Mouse (Mus musculus) heart, postnatal 0 days (tissue): ENCODE results near the gene Gm37240. TPM values are rescaled to one million over a fixed set of nuclear protein-coding genes. Genes with fewer than 3 reads are reported as not detected.

ENCODE experiments used
- ATAC-seq: fragments of 200-750 bp; cut with Nextera tagmentation; 2 replicates; pipeline ENCODE4 v1.8.0; 2017; ENCODE audit warnings: low read depth, moderate number of reproducible peaks, moderate library complexity; ENCODE audit not compliant: insufficient read depth
- DNase-seq: peaks from one replicate; pipeline ENCODE4 v3.0.0-alpha.2; 2016; ENCODE audit warnings: low spot score
- H3K27ac ChIP-seq: fragments of 300-500 bp; sonication (generic); 2 replicates; pipeline ENCODE4 v1.5.1; 2014; ENCODE audit warnings: low read depth, mild to moderate bottlenecking
- H3K27me3 ChIP-seq: fragments of 300-500 bp; sonication (generic); 2 replicates; pipeline ENCODE4 v1.6.1; 2014; ENCODE audit warnings: low read length, mixed read lengths; ENCODE audit not compliant: control insufficient read depth, insufficient read depth
- H3K36me3 ChIP-seq: fragments of 300-500 bp; sonication (generic); replicated peaks from 2 replicates; pipeline ENCODE4 v1.6.1; 2014; ENCODE audit warnings: low read length, mixed read lengths; ENCODE audit not compliant: control insufficient read depth, insufficient read depth
- H3K4me1 ChIP-seq: fragments of 300-500 bp; sonication (generic); 2 replicates; pipeline ENCODE4 v1.6.1; 2014; ENCODE audit warnings: antibody characterized with exemption; ENCODE audit not compliant: control insufficient read depth, insufficient read depth
- H3K4me2 ChIP-seq: fragments of 300-500 bp; sonication (generic); 2 replicates; pipeline ENCODE4 v1.6.1; 2014; ENCODE audit warnings: low read depth, mild to moderate bottlenecking, low read length, moderate library complexity
- H3K4me3 ChIP-seq: fragments of 300-500 bp; sonication (generic); 2 replicates; pipeline ENCODE4 v1.5.1; 2014; ENCODE audit warnings: low read depth, low read length
- H3K9ac ChIP-seq: fragments of 300-500 bp; sonication (generic); replicated peaks from 2 replicates; pipeline ENCODE4 v1.6.1; 2014; ENCODE audit warnings: low read depth, low read length, mixed read lengths
- H3K9me3 ChIP-seq: fragments of 300-500 bp; sonication (generic); replicated peaks from 2 replicates; pipeline ENCODE4 v1.6.1; 2016; ENCODE audit warnings: low read length; ENCODE audit not compliant: control insufficient read depth
- CTCF ChIP-seq: IDR thresholded peaks from 2 replicates; pipeline ENCODE4 v1.5.1; 2016; ENCODE audit warnings: antibody characterized with exemption, control low read depth, low read depth
- EP300 ChIP-seq: IDR thresholded peaks from 2 replicates; pipeline ENCODE4 v1.6.1; 2016; ENCODE audit warnings: antibody characterized with exemption, low read depth
- WGBS: fragments of 180-500 bp; shearing (Covaris S2); extraction: QIAGEN DNeasy Blood & Tissue Kit; methylation state at CpG from one replicate; pipeline ENCODE4 v1.1.7; 2014; 5-methylcytosine and 5-hydroxymethylcytosine counted together
- polyA plus RNA-seq: library from polyadenylated mRNA; unstranded; fragments of >200 nt; fragmentation: Nextera tagmentation; extraction: Ambion mirVana; gene quantifications from 2 replicates; pipeline ENCODE4 v1.2.1, GENCODE M21; 2015
- total RNA-seq: library from RNA; depleted of rRNA; stranded (reverse); fragments of >200 nt; gene quantifications from 2 replicates; pipeline ENCODE4 v1.2.3, GENCODE M21; 2014; ENCODE audit warnings: low replicate concordance

The Gm37240 gene
- total and polyA plus RNA-seq, 2 experiments from 2014 or later, result 21.7 to 72.1 TPM

DNA sequence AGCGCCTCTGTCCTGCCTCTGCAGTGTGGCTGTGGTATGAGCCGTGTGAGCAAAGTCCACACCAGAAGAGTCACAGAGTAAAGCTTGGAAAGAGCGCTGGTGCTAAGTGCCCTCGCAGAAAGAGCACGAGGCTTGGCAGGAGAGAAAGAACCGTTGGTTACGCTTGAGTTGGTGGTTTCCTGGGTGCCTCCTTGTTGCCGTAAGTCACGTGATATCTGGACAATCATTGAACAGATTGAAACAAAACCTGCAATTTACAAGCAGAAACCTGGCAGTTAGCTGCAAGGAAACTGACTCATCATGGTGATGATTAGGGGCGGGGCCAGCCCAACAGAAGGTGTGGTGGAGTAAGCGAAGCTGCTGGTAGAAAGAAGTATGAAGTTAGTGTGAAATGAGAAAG lies 864.5 kb downstream of the Gm37240 start:
- TF ChIP-seq CTCF, result no peak
- no peak for TF ChIP-seq EP300
- no peak overlapping the region for H3K4me3 ChIP-seq
- ATAC-seq (no peak), DNase-seq (no peak)
- H3K9me3 ChIP-seq, result no peaks in the 10 kb centered on the region
- no peaks in the 10 kb centered on the region for H3K36me3 ChIP-seq
- H3K9ac ChIP-seq, result no peak overlapping the region
- H3K27ac ChIP-seq, result no peak overlapping the region
- no peaks in the 10 kb centered on the region for H3K27me3 ChIP-seq
- H3K4me2 ChIP-seq, result no peak overlapping the region
- no peaks in the 10 kb centered on the region for H3K4me1 ChIP-seq
- 72% methylated on average over 11 of the region's 11 CpGs for WGBS

DNA sequence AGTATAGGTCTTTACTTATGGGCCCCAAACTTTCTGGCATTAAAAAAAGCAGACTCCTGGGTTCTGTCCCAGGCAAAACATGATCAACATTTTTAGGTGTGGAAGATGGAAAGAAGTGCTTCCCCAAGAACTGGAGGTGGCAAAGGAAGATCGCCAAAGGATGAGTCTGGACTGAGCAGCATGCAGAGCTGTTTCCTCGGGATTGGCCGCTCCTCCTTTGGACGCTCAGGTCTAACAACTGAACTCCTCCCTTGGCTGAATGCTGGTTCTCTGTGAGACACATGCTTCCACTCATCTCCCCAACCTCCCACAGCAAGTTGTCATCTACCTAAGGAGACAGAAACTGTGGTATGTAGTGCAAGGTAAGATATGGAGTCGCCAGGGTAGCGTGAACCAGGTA lies 865.5 kb downstream of the Gm37240 start:
- Histone ChIP-seq H3K27me3 (no peaks in the 10 kb centered on the region), H3K4me1 (no peaks in the 10 kb centered on the region), H3K4me3 (no peak overlapping the region), H3K9me3 (no peaks in the 10 kb centered on the region), H3K27ac (no peak overlapping the region), H3K36me3 (no peaks in the 10 kb centered on the region), H3K9ac (no peak overlapping the region), H3K4me2 (no peak overlapping the region)
- 87% methylated on average over 6 of the region's 6 CpGs for WGBS
- ATAC-seq (no peak), DNase-seq (no peak)
- TF ChIP-seq CTCF (no peak), EP300 (no peak)

DNA sequence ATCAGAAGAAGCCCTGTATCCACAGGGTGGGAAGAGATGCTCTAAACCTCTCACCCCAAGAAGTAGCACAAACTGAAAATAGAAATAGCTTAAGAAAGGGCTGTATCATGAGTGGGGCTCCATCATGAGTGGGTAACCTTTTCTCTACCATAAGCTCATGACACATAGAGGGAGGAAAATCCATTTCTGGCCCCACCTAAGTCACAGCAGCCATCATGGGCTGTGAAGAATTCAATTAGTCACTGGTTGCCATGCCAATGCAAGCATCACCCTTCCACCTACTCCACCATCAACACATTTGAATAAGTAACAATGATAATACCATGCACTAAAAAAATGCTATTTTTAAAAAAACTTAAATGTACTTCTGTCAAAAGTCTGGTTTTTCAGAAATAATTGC lies 867.2 kb downstream of the Gm37240 start:
- Histone ChIP-seq H3K9me3 (no peaks in the 10 kb centered on the region), H3K27ac (no peak overlapping the region), H3K9ac (no peak overlapping the region), H3K4me2 (no peak overlapping the region), H3K4me3 (no peak overlapping the region), H3K36me3 (no peaks in the 10 kb centered on the region), H3K27me3 (no peaks in the 10 kb centered on the region), H3K4me1 (no peaks in the 10 kb centered on the region)
- ATAC-seq (no peak), DNase-seq (no peak)
- TF ChIP-seq CTCF, result no peak
- TF ChIP-seq EP300, result no peak

DNA sequence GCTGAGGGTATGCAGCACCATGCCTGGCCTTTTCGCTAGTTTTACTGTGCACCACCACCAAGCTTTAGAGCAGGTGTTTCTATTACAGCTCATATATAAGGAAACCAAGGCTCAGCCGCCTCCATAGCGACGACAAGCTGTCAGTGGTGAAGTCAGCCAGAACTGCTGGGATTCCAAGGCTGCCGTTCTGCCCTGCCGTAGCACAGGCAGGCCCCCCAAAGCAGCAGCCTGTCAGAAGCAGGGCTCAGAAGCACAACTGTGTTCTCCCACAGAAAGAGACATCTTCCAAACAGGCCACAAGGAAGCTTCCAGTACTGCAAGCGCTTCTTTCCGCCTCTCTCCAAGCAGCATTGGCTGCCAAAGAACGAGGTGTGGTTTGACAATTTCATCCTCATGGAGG lies 871.7 kb downstream of the Gm37240 start:
- Histone ChIP-seq H3K4me3 (no peak overlapping the region), H3K27me3 (no peaks in the 10 kb centered on the region), H3K9me3 (no peaks in the 10 kb centered on the region), H3K36me3 (no peaks in the 10 kb centered on the region), H3K4me2 (peak overlapping the region; percentile 24; the same call in 1 of the 2 replicates), H3K4me1 (no peaks in the 10 kb centered on the region), H3K9ac (no peak overlapping the region), H3K27ac (no peak overlapping the region)
- WGBS, result 27% methylated on average over 9 of the region's 9 CpGs
- DNase-seq, result peak; percentile 17
- no peak for ATAC-seq
- TF ChIP-seq EP300 (no peak), CTCF (no peak)

DNA sequence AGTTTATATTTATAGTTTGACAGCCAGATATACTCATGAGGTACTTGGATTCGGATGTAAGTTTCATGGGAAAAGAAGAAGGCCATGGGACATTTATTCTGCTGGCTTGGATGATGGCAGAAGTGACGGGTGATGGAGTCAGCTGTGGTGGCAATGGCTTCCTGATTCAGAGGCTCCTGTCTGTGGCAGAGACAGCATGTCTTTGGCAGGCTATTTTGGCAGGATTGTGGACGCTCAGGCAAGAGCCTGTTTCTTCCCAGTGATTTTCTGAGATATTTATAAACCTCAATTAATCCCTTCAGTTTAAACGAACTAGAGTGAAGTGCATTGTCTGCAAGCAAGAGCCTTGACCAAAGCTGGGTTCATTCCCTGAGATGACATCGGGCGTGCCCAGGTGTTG lies 874.4 kb downstream of the Gm37240 start:
- no peaks in the 10 kb centered on the region for H3K27me3 ChIP-seq

DNA sequence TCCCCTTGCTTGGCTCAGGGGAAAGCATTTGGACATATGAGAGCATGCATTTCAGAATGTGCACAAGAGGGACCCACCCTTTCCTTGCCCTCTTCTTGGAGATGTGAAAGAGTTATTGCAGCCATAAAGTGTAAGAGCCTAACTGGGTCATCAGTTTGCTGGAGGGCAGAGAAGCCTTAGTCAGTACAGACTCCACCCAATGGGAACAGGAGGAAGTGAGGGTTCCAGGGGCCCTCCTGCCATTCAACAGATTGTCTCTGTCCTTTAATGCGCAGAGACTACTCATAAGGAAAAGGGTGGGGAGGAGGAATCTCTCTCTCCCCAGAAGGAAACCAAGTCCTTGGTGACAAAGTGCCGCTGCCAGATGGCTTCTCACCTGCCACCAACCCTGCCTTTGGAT lies 882.1 kb downstream of the Gm37240 start:
- DNase-seq, result no peak
- TF ChIP-seq EP300 (no peak), CTCF (no peak)
- Histone ChIP-seq H3K36me3 (no peaks in the 10 kb centered on the region), H3K4me2 (no peak overlapping the region), H3K4me1 (no peaks in the 10 kb centered on the region), H3K27ac (no peak overlapping the region), H3K9ac (no peak overlapping the region), H3K9me3 (no peaks in the 10 kb centered on the region), H3K4me3 (no peak overlapping the region), H3K27me3 (no peaks in the 10 kb centered on the region)
- WGBS, result 83% methylated on average over 2 of the region's 2 CpGs
- no peak for ATAC-seq

More for the DNA sequence above, 874.4 kb downstream of the Gm37240 start:
- Histone ChIP-seq H3K9ac (no peak overlapping the region), H3K4me3 (no peak overlapping the region), H3K36me3 (no peaks in the 10 kb centered on the region), H3K9me3 (no peaks in the 10 kb centered on the region), H3K4me2 (no peak overlapping the region), H3K27ac (no peak overlapping the region), H3K4me1 (no peaks in the 10 kb centered on the region)
- no peak for ATAC-seq
- 79% methylated on average over 6 of the region's 6 CpGs for WGBS
- no peak for DNase-seq
- TF ChIP-seq EP300 (no peak), CTCF (no peak)
